Mouse (Mus musculus): ENCODE results near the gene Lgi1.

Gene Lgi1

DNA sequence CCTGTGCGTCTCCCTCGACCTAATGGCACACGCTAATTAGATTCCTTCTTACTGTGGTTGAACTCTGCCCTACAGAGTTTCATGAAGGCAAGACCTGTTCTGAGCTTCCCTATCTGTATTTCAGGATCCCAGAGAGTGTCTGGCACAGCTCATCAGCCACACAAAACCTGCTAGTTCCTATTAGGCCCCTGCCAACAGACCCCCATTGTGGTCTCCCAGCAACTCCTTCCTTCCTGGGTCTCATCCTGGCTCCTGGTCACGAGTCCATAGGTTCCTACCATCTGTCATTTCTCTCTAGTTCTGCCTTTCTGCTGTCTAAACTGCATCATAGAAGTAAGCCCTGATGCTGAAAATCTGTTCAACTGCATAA is 60.7 kb downstream of the Lgi1 start:
- in situ Hi-C loops (cut with MseI, MboI): no loop called here

DNA sequence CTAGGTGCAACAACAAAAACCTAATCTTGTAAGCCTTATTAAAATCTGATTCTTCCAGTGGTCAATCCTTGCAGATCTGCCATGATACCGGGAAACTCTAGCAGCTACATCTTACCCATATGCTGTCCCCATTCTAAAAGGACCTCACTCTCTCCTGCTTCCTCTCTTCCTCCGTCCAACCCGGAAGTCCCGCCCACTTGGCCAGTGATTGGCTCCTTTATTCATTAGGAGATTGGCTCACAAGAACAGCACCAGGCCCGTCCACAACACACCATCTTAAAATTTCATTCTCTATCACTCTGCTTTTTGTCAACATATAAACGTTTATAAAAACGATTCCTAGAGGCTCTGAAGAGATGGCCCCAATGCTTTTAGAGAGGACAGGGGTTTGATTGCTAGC is 61.5 kb downstream of the Lgi1 start:
- in situ Hi-C loops (cut with MseI, MboI): no loop called here

DNA sequence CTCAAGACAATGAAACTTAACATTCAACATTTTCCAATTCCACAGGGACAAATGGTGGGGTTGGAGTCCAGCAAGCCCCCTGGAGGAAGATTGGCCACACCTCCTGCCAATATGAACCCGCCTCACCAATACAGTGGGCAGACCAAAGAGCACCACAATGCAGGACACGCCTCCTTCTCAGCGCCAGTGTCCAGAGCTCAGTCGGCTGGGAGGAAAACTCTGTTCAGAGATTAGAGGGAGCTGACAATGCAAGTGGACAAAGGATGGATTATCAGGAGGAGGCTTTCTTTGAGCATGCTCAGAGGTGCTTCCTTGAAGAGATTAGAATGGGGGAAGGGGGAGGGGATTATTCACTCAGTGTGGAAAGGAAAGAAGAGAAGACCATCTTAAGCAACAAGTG is 62.7 kb downstream of the Lgi1 start:
- in situ Hi-C loops (cut with MseI, MboI): no loop called here

DNA sequence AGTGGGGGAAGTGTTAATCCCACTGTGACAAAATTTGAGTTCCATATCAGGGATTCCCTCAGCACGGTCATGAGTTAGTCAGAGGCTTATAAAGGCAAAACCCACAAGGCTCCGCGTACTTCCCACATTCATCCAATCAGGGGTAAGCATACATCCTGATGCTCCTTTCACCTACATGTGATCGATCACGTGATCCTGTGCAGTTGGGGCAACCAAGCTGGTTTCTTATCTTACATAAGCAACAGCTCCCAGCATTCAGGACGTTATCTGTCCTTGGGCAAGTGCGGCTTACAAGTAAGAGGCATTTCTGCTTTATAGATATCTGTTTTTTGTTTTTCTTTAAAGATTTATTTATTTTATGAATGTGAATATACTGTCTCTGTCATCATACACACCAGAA is 63.7 kb downstream of the Lgi1 start:
- in situ Hi-C loops (cut with MseI, MboI): no loop called here

DNA sequence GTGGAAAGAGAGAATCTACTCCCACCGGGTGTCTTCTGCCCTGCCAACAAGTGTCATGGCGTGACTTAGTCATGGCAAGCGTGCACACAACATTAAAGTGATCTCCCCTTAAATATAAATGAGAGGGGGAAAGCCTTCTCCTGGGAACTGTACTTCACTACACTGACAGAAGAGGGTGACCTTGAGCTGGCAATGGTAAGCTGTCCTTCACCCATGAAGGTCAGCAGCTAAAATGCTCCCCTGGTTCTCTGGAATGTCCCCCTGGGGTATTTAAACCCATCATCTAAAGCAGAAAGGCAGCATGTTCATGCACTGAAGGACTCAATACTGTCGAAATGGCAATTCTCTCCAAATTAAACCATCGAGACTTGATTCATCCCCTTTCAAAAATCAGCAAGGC is 64.9 kb downstream of the Lgi1 start:
- in situ Hi-C loops (cut with MseI, MboI): no loop called here

DNA sequence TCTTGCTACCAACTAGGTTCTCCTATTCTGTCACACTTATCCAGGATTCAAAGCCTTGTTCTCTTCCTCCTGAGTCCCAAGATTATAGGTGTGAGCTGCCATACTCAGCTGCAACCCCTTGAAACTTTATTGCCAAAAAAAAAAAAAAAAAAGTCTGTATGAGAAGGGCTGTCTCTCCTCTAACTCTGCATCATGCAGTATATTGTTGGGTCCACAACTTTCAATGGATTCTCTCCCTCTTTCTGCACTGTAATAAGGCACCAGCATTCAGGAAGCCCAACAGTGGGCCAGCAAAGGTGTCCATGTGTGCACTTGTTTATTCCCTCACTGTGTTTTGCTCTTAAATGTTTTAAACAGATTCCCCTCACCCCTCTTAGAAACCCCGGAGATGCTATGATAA is 66.7 kb downstream of the Lgi1 start:
- in situ Hi-C loops (cut with MseI, MboI): no loop called here

DNA sequence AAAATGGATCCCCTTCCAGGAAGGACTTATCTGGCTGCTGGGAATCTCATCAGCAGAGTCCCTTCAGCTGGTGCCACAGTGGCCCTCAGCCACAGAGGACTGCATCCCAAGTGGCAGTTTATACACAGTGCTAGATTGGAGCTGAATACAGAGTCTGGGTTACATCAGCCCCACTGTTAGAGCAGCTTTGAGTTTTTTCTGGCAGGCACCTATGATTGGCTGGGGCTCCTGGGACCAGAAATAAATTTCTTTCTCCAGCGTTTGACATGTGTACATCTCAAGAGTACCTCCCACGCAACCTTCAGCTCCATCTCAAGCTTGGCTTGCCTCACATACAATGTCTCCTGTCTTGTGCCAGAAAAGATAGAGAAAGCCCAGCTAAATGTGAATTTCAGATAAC is 67.9 kb downstream of the Lgi1 start:
- in situ Hi-C loops (cut with MseI, MboI): no loop called here

DNA sequence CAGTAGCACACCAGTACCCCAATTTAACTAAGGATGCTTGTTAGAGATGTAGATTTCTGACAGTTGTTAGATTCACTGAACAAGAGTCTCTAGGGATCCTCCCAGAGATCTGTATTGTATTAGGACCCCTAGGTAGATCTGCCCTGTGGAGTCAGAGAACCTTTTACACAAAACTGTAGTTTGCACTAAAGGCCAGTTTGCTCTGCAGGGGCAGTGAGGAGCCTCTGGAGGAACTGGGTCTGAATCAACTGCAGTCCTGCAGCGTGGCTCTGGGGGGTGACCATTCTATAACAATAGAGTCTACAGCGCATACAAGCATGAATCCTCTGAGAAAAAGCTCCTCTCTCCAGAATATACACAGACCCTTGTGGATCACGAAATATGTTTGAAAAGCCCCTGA is 68.5 kb downstream of the Lgi1 start:
- in situ Hi-C loops (cut with MseI, MboI): no loop called here

DNA sequence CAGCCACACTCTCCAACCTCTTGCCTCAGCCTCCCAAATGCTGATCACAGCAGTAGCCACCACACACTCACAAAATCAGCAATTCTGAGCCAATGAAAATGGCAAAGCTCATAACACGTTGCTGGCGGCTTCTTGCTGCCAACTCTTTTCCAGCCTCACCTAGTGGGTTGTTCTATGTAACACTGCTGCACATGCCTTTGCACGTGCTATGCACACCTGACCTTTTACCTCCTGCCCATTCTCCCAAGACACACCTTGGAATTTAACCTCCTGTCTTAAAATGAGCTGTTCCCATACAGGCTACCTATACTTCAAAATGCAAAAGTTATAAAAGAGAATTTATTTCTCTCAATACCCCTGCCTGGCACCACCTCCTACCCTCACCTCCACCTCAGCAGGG is 72.2 kb downstream of the Lgi1 start:
- in situ Hi-C loops (cut with MseI, MboI): no loop called here

DNA sequence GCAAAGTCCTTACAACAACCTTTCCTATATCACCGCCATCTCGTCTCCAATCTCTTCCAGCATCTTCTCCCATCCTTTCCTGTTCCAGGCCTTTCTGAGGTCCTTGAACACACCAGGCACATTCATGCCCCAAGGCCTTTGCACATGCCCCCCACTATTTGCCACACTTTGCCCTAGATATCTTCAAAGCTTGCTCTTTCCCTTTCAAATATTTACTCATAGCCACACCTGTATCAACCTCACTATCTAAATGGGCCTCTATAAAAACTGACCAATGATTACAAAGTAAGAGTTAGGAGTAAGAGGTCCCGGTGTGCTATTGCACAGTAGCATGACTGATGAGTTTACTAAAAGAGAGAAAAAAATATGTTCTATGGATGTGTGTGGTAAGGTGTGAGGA is 73.0 kb downstream of the Lgi1 start:
- in situ Hi-C loops (cut with MseI, MboI): no loop called here

DNA sequence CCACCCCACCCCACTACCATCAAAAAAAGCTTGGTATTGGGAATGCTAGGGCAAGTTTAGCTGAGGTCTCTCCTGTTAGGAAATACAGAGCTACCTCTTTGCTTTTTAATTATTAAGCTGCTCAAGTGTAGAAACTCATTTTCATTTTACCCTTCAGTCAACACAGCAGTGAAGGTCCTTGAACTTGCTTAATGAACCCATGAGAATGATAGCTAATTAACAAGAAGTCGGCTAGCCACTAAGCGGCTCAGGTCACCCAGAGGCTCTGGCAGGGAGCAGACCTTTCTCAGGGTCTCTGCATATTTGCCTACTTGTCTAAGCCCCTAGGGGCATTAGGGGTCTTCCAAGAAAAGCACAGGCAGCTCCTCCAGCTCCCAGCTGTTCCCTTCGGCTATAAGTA is 75.4 kb downstream of the Lgi1 start:
- in situ Hi-C loops (cut with MseI, MboI): no loop called here

DNA sequence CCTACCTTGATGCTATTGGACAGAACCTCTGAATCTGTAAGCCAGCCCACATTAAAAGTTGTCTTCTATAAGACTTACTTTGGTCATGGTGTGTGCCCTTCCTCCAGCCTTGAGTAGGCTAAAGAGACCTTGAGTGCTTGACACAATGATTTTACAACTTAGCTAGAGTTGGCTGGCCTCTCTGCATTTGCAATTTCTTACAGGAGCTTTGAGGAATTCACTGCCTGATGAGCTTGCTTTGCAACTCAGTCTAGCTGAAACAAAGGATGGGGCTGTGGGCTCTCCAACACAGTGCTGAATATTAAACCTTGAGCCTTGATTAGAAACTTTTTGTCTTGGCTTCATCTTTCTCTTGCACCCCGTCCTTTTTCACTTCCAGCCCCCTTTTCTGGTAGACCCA is 78.9 kb downstream of the Lgi1 start:
- in situ Hi-C loops (cut with MseI, MboI): no loop called here

DNA sequence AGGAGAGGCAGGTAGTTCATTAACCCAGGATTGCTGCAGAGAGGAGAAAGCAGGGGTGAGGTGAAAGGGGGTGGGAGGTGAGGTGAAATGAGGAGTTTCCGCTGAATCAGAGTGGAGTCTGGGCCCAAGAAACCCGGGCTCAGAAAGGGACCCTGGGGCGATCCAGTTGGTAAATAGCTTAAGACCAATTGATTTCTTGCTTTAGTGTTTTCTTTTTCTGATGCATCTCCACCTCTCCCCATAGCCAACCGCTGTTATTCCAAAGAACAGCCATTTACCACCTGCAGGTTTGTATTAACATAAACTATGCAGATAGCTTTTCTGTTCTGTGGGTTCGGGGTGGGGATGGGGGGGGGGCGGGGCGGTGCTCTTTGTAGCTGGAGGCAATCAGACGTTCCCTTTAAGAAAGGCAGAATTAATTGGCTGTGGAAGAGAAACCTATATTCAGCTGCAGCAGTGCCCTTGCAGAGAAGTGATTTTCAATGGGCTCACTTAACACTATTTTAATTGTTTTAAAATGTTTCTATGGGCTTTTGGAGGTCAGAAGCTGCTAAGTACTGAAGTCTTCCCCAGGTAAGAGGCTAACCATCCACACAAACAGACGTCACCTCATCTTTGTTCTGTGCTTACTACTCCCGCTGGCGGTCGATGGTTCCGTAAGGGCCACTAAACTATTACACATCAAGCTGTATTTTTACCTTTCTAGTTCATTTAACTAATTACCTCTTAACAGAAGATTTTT is 84.1 kb downstream of the Lgi1 start:
- in situ Hi-C loops (cut with MseI, MboI): no loop called here

DNA sequence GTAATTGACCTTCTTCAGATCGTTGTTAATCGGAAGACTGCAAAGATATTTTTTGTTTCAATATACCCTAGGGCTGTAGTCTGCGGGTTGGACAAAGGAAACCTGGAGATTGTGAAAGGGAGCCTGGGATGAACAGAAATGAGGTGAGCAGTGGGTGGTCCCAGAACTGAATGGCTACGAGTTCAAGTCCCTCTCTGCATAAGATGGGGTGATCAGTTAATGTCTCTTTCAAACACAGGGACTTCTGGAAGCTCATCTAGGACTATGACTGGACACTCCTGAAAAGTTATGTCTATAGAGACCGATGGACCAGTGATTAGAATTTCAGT is 84.6 kb downstream of the Lgi1 start:
- in situ Hi-C loops (cut with MseI, MboI): no loop called here

DNA sequence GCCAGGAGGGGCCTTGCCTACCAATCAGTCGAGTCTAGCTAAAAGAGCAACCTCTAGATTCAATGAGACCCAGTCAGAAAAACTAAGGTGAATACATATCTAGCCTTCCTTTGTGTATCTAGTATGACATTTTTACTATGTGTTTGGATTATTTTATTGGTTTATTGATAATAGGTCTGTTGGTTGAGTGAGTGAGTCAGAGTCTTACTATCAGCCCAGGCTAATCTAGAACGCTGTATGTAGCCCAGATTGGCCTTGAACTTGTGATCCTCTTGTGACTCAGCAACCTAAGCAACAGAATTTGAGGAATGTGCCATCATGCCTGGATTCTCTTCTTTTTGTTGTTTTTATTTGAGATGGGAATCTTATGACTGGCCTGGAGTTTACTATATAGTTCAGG is 86.9 kb downstream of the Lgi1 start:
- in situ Hi-C loops (cut with MseI, MboI): loop anchor here in 1 of 2 experiments (10.0 kb wide), 1 partner anchor 74 kb away; no protein-coding TSS in a partner anchor

DNA sequence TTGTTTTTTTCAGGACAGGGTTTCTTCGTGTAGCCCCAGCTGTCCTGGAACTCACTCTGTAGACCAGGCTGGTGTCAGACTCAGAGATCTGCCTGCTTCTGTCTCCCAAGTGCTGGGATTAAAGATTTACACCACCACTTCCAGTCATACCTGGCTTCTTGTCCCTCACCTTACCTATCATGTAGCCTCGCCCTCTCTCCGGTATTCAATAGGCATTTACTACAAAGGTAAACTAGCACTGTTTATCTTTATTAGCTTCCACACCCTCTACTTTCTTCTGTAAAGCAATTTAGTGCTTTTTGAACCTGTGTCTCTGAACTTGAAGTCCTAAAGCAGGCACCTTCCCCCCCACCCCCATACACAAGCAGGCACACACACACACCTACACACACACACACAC is 87.4 kb downstream of the Lgi1 start:
- in situ Hi-C loops (cut with MseI, MboI): loop anchor here in 1 of 2 experiments (10.0 kb wide), 1 partner anchor 73 kb away; no protein-coding TSS in a partner anchor

DNA sequence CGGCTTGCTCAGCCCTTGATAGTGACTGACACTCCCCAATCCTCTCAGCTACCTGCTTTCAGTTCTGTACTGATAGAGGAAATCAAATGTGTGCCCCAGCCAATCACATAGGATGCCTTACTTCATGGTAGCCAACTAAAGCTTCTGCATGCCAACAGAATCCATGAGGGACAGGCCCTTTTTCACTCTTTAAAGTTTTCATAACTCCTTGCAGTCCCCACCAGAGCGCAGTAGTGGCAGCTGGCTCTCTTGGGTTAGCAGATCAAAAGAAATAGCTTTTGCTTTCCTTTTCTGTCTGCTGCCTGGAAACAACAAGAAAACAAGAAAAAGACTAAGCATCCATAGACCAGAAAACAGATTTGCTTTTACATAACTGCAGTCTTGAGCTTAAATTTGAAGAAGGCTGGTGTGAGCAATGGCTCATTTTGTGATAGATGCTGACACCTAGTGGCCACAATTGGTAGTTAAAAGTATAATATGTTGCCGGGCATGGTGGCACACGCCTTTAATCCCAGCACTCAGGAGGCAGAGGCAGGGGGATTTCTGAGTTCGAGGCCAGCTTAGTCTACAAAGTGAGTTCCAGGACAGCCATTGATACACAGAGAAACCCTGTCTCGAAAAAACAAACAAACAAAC is 88.3 kb downstream of the Lgi1 start:
- in situ Hi-C loops (cut with MseI, MboI): loop anchor here in 1 of 2 experiments (10.0 kb wide), 1 partner anchor 72 kb away; no protein-coding TSS in a partner anchor

DNA sequence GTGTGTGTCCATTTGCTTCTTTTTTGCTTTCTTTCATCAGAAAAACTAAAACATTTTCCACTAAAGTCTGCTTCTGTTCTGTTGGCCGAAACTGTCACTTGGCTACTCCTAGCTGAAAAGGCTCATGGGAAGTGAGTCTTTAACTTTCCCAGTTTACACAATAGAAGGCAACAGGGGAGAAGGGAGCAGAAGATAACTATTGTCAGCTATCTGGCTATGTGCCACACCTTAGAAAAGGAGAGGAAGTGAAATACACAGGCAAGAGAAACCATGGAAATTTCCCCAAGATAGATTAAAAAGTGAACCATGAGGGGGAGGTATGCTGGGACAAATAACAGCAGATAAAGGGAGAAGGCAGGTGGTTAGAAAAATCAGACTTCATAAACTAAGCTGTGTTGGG is 89.9 kb downstream of the Lgi1 start:
- in situ Hi-C loops (cut with MseI, MboI): loop anchor here in 1 of 2 experiments (10.0 kb wide), 1 partner anchor 71 kb away; no protein-coding TSS in a partner anchor

DNA sequence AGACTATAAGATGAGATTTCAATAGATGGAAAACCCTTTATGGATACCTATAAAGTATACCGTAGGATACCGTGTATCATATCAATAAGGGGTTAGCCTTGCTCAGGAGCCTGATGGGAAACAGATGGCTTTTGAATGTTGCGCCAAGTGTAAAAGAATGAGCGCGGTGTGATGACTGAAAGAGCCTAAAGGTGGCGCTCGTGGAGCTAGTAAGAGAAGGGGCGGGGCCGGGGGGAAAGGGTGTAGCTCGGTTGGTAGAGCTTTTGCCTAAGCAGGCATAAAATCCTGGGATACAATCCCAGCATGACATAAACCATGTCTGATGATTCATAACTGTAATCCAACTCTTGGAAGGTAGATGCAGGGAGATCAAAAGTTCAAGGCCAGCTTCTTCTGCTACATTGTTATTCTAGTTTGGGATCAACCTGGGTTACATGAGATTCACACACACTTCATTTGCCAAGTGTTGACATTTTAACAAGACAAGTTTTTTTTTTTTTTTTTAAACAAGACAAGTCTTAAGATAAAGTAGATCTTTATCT is 90.6 kb downstream of the Lgi1 start:
- in situ Hi-C loops (cut with MseI, MboI): loop anchor here in 1 of 2 experiments (10.0 kb wide), 1 partner anchor 70 kb away; no protein-coding TSS in a partner anchor

DNA sequence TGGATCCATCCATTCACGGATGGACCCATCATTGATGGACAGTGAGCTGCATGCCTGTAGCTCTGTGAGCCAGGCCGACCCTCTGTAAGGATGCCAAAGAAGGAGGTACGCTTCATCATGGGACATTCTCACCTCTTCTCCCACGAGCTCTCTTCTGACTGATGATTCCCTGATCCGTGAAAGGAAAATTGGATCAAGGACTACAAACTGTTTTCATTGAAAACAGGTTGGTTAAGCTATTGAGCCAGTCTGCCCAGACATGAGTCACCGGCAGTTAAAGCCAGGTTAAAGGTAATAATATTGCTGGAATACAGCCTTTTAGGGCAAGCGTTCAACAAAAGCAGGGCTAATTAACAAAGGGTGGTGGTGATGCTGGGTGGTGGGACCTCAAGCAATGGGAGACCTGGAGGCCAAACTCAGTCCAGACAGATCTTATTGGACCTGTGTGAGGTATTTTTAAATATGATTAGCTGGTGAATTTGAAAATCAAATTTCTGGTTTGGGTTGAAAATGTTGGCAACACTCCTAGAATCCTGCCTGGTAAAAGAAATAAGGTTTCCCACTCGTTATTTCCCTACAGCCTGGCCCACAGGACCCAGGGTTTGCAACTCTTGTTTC is 92.0 kb downstream of the Lgi1 start:
- in situ Hi-C loops (cut with MseI, MboI): loop anchor here in 1 of 2 experiments (10.0 kb wide), 1 partner anchor 68 kb away; no protein-coding TSS in a partner anchor

DNA sequence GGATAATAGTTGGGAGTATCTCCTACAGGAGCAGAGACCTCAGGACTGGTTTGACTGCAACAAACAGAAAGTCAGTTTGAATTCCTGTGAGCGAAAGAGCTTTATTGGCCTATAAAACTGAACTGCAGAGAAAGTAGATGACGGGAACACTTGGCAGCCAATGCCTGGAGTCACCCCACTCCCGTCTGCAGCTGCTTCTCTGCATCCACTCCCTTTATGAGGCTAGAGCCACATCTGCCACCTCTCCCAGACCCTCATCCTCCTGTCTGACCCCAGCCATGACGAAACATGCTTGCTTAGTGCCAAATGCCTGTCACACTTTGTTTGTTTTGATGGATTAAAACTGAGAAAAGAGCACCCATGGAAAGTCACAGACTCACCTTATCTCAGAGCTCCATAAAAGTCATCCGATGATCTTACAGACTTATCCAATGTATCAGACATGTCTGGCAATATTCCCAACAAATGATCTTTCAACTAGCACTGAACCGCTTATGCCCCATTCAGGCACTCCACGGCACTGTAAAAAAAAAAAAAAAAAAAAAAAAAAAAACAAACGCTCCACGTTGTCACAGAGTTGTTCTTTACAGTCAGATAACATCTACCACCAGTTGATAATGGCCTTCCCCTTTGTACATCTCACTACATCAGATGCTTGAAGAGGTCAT is 93.8 kb downstream of the Lgi1 start:
- in situ Hi-C loops (cut with MseI, MboI): loop anchor here in 1 of 2 experiments (10.0 kb wide), 1 partner anchor 67 kb away; no protein-coding TSS in a partner anchor

DNA sequence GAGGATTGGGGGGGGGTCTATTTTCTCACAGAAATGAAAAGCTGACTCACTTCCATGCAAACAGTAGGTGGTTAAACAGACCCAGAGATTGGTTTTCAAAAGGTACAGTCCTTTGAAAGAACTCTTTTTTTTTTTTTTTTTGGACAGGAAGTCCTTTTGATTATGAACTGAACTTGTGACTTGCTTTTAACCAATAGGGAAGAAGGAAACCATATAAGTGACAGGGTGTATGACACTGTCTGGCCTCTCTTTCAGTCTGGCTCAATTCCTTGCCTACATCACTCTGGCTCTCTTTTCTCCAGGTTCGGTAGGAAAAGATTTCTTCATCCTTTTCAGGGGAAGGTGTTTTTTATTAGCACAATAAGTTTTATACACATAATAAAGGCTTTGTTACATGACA is 95.0 kb downstream of the Lgi1 start:
- in situ Hi-C loops (cut with MseI, MboI): loop anchor here in 1 of 2 experiments (10.0 kb wide), 1 partner anchor 66 kb away; no protein-coding TSS in a partner anchor
